Mouse (Mus musculus): Measurements from ENCODE around the gene A630095N17Rik. TPM values are rescaled to one million over a fixed set of nuclear protein-coding genes. Genes with fewer than 3 reads are reported as not detected.

A630095N17Rik gene
- polyA plus RNA-seq (2012; rRNA removed) = not detected in 2 replicates

DNA sequence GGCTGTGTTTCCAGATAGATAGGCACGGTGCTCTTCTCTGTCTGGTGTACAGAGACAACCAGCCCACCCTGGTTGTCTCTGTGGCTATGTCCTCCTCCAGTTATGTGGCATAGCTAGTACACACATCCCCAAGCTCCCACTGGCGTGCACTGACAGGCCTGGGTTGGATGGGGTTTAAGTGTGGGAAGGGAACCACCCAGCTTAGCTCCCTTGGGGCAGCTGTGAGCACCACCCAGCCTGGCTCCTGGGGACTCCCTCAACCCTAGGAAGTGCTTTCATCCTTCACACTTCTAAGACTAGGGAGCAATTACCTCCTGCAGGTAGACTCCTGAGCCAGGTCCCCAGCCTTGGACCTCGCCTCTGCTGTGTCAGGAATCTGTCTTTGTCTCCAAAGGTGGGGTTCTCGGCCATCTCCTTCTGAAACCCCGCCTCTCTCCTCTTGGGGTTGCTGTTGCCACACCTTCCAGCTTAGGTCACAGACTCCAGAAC lies at the start of gene A630095N17Rik:
TSS of gene A630095N17Rik (minus strand) at position 439 of the 489 bp plus-strand sequence.

DNA sequence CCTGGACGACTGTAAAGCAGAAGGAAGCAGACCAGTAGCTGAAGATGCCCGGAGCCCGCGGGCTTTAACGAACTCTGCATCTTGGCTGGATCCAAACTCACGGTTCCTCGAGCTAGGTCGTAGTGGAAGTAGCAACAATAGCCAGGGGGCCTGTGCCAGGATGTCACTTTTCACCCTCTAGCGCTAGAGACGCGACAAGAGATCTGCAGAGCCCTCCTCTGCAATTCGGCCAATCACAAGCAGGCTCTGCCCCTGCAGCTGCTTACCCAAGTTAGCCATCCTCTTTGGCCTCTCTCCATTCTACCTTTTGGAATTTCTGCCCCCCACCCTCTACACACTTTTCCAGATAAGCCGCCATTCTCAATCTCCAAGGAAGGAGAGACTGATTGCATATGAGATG lies 46.3 kb upstream of the A630095N17Rik start, which contains the start of gene Resp18:
TSS of gene Resp18 (minus strand) at position 188 of the 400 bp plus-strand sequence.

DNA sequence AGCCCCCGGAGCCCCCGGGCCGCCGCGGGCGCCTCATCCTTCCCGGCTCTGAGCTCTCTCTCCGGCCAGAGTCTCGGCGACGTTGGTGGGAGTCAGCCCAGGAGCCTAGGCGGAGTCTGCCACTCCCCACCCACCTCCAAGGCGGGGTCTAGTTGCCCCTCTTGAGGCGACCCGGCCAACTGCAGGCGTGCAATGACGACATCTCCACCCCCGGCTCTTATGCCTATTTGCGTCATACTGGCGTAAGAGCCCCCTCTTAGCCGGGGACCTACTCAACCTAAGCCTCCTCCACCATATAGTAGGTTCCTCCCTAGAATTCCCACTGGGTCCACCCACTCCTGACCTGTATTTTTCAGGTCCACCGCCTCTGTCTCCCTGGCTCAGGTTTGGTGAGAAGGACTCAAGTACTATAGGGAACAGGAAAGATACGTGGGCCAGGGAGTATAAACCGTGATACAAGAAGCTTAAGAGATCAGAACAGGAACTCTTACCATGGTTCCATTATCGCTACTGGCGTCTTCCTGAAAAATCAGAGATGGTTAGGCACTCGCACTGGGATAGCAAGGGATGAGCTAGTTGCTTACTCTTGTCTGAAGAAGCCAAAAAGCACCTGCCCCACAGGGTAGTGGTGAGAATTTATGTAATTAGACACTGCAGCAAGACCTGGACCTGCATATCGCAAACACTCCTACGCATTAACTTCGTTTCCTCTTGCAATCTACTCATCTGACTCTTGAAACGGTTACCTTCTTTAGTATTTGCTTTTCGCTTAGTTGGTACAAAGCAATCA lies 32.4 kb upstream of the A630095N17Rik start, which contains the start of gene Ptprn:
TSS of gene Ptprn (minus strand) at position 412 of the 790 bp plus-strand sequence.

DNA sequence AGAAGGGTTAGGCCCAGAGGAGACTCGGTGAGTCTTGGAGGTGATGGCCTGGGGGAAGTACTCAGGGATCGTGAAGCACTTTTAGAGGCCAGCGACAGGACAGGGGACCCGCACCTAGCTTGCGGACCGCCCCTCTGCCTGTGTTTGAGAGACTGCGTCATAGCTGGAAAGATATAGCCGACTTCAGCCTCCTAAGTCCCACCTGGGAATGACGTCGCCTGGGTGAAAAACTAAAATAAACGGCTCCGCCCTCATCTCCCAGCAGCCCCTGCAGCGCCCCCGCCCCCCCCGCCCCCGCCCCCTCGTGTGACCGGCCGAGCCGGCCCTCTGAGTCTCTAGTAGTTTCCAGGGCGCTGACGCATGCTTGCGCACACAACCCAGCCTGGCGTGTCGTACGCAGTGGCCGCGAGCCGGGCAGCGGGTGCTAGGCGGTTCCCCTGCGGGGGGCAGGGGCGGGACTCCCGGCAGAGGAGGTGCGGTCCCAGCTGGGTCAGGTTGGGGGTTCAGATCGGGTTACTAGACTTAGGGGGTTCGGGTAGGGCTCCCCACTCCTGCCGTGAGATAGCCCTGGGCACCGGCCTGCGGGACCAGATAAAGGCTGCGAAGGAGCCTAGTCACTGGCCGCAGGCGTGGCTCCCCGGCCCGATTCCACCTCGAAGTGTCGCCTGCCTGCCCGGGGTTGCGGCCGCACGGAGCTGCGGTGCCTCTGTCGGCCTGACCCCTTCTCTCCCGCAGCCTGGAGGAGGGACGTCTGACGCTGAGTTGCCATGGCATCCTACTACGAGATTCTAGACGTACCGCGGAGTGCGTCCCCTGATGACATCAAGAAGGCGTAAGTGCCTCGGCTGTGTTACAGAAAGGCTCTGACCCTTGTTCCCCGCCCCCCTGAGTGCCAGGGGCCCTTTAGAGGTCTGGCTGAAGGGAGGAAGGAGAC lies 4.5 kb upstream of the A630095N17Rik start, which contains the start of gene Dnajb2:
TSS of gene Dnajb2 (plus strand) at position 290 of the 934 bp plus-strand sequence.

DNA sequence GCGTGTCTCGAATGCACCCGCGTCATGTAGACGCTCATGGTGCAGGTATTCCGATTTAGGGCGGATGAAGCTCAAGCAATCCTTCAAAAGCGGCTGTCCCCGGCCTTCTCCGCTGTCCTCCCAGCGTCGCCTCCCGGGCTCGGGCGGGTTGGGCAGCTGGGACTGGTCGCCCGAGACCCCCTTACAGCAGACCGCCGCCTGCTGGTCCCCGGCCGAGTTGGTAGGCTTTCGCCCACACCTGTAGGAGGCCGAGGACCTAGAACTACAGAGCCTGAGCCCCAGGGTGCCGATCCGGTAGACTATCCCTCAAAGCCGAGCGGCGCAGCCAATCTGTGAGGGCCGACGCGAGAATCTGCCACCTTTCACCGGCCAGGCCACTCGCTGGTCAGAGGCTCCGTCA lies 12.4 kb downstream of the A630095N17Rik start, which contains the start of gene Tuba4a:
TSS of gene Tuba4a (minus strand) at position 335 of the 400 bp plus-strand sequence.

DNA sequence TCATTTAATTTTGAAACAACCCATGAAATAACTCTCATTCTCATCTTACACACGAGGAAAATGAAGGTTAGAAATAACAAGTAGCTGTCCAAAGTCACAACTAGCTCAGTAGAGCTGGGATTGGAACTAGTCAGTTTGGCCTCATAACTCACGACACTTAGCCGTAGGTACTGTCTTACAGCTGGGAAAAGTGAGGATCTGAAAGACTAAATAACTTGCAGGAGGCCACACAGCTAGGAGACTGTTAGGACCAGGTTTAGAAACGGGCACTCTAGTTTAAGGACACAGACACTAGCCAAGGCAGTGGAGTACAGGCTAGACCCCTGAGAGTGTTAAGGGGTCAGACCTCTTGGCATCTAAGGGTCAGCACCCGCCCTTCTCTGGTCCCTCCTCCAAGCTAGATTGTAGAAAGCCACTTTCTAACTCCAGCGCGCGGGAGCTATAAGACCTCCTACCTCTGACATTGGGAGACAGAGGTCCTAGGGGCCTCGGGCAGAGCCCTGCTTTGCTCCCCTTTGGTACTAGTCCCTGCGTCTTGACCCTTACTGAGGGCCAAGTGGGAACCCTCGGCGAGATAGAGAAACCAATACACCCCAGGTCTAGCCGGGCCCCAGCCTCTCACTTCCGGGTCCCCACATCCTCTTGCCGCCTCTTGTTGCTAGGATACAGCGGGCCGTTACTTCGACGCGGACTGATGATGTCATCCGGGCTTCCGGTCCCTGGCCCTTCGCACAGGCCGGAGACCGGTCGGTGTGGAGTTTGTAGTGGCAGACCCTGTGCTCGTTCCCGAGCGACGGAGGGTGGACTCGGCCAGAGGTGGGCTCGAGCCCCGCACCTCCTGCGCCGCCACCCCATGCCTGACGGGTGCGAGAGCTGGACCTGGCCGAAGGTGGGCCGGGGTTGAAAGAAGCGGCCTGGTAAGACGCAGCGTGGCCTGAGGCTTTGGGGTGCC lies 21.5 kb downstream of the A630095N17Rik start, which contains the start of the genes Glb1l and Stk16:
TSS of gene Glb1l (minus strand) at position 678 of the 952 bp plus-strand sequence.
TSS of gene Stk16 (plus strand) at position 703 of the 952 bp plus-strand sequence.

GRCm38 (mm10) chr1:75191622-75192402 lies 40.1 kb downstream of the A630095N17Rik start, which contains the start of the genes Ankzf1 and Atg9a:
Ankzf1 (plus strand) TSS chr1:75192151.
Atg9a (minus strand) TSS chr1:75192196.

DNA sequence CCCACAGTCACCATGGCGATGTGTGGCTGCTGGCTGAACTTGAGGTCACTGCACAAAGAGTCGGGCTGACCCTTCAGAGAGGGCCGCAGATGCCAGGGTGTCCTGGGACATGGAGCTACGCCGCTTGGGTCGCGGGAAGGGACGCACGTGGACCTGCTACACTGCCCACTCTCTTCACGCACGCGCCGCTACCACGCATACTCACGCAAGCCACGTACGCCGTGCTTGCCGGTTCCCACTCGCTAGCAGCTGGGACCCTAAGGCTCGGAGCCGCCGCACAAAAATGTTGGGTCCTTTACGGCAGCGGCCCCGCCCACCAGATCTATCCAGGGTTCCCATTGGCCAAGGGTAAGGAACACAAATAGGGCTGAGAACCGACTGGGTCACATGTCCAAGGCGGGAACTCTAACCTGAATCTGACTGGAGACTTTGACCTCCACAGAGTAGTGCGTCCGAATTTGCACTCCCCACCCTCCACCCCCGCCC lies 51.8 kb downstream of the A630095N17Rik start, which contains the start of gene Abcb6:
TSS of gene Abcb6 (minus strand) at position 288 of the 486 bp plus-strand sequence.

Other genes starting within 250 kb of the A630095N17Rik start
- 1.7 and 1.8 TPM in 2 replicates for gene Nhej1, start 106.9 kb downstream of the A630095N17Rik start, polyA plus RNA-seq (2012; rRNA removed)
- gene Slc23a3, start 98.2 kb downstream of the A630095N17Rik start, polyA plus RNA-seq (2012; rRNA removed) = 0.96 and 1.4 TPM in 2 replicates
- gene Cnppd1, start 89.4 kb downstream of the A630095N17Rik start, polyA plus RNA-seq (2012; rRNA removed) = 30.8 and 36.1 TPM in 2 replicates
- 49.3 and 56.0 TPM in 2 replicates for gene Retreg2, start 89.3 kb downstream of the A630095N17Rik start, polyA plus RNA-seq (2012; rRNA removed)
- 34.6 and 37.6 TPM in 2 replicates for gene Zfand2b, start 63.5 kb downstream of the A630095N17Rik start, polyA plus RNA-seq (2012; rRNA removed)
- 34.5 and 41.1 TPM in 2 replicates for gene Abcb6, start 51.7 kb downstream of the A630095N17Rik start, polyA plus RNA-seq (2012; rRNA removed)
- gene Ankzf1, start 40.0 kb downstream of the A630095N17Rik start, polyA plus RNA-seq (2012; rRNA removed) = 8.0 and 8.3 TPM in 2 replicates
- gene Atg9a, start 39.9 kb downstream of the A630095N17Rik start, polyA plus RNA-seq (2012; rRNA removed) = 15.8 and 16.8 TPM in 2 replicates
- gene Glb1l, start 21.3 kb downstream of the A630095N17Rik start, polyA plus RNA-seq (2012; rRNA removed) = 4.6 and 4.7 TPM in 2 replicates
- gene Stk16, start 21.3 kb downstream of the A630095N17Rik start, polyA plus RNA-seq (2012; rRNA removed) = 81.9 and 89.8 TPM in 2 replicates
- gene Tuba4a, start 12.2 kb downstream of the A630095N17Rik start, polyA plus RNA-seq (2012; rRNA removed) = 98.6 and 185 TPM in 2 replicates
- gene Dnajb2, start 4.3 kb upstream of the A630095N17Rik start, polyA plus RNA-seq (2012; rRNA removed) = 17.4 and 23.0 TPM in 2 replicates
- 0.14 and 0.23 TPM in 2 replicates for gene Ptprn, start 32.4 kb upstream of the A630095N17Rik start, polyA plus RNA-seq (2012; rRNA removed)
- gene Resp18, start 46.3 kb upstream of the A630095N17Rik start, polyA plus RNA-seq (2012; rRNA removed) = not detected in 2 replicates
- 32.9 and 37.6 TPM in 2 replicates for gene Dnpep, start 85.9 kb upstream of the A630095N17Rik start, polyA plus RNA-seq (2012; rRNA removed)
- gene Des, start 128.2 kb upstream of the A630095N17Rik start, polyA plus RNA-seq (2012; rRNA removed) = 1.1 and 2.3 TPM in 2 replicates
- gene Speg, start 143.2 kb upstream of the A630095N17Rik start, polyA plus RNA-seq (2012; rRNA removed) = 6.7 and 7.5 TPM in 2 replicates
- gene Gmppa, start 203.8 kb upstream of the A630095N17Rik start, polyA plus RNA-seq (2012; rRNA removed) = 31.7 and 35.4 TPM in 2 replicates
- gene Asic4, start 218.3 kb upstream of the A630095N17Rik start, polyA plus RNA-seq (2012; rRNA removed) = 0.03 and 0.06 TPM in 2 replicates
- gene Chpf, start 247.2 kb upstream of the A630095N17Rik start, polyA plus RNA-seq (2012; rRNA removed) = 3.7 and 4.0 TPM in 2 replicates
- 0.09 and 0.12 TPM in 2 replicates for gene Tmem198, start 247.4 kb upstream of the A630095N17Rik start, polyA plus RNA-seq (2012; rRNA removed)

Data from liver, embryonic 14 days (tissue).